Mouse (Mus musculus) cerebellum, postnatal 25 days (tissue): ENCODE measurements at regions not wholly inside any gene's neighbourhood (a gene's known extent, or its start where the extent isn't known, plus 50 kb on each side); places are given as distances from the start of the nearest gene placed in this dataset.

Experiments used
- DNase-seq, 2 experiments: peaks; one replicate each; pipeline ENCODE4 v3.0.0; 2021; ENCODE audit warnings: mixed read lengths in 2 of 2

GRCm38 (mm10) chr10:37439863-37440613 is 301.3 kb upstream of the Marcks start:
- DNase-seq = peak in 1 of 2 experiments; percentile 10

GRCm38 (mm10) chr10:37438312-37438711 is 299.6 kb upstream of the Marcks start:
- DNase-seq = no peak

- peak in 1 of 2 experiments; percentile 8 for DNase-seq
Observed at GRCm38 (mm10) chr10:37436849-37437248, 298.1 kb upstream of the Marcks start.

- no peak for DNase-seq
Observed at GRCm38 (mm10) chr10:37434229-37434628, 295.5 kb upstream of the Marcks start.

GRCm38 (mm10) chr10:37423047-37423446 is 284.3 kb upstream of the Marcks start:
- no peak for DNase-seq

GRCm38 (mm10) chr10:37422612-37423011 is 283.9 kb upstream of the Marcks start:
- DNase-seq = no peak

- DNase-seq = no peak
Observed at GRCm38 (mm10) chr10:37416321-37416720, 277.6 kb upstream of the Marcks start.

GRCm38 (mm10) chr10:37412401-37412800 is 273.7 kb upstream of the Marcks start:
- DNase-seq = no peak

- DNase-seq = peak; percentile 34 to 35
Observed at GRCm38 (mm10) chr10:37409749-37410148, 271.0 kb upstream of the Marcks start.

- no peak for DNase-seq
Observed at GRCm38 (mm10) chr10:37407487-37407886, 268.8 kb upstream of the Marcks start.

GRCm38 (mm10) chr10:37404933-37405332 is 266.2 kb upstream of the Marcks start:
- DNase-seq = no peak

- no peak for DNase-seq
Observed at GRCm38 (mm10) chr10:37404407-37404806, 265.7 kb upstream of the Marcks start.

- DNase-seq = peak in 1 of 2 experiments; percentile 37
Observed at GRCm38 (mm10) chr10:37402376-37402775, 263.7 kb upstream of the Marcks start.

- DNase-seq = peak; percentile 55 to 63
Observed at GRCm38 (mm10) chr10:37400991-37401390, 262.3 kb upstream of the Marcks start.

- no peak for DNase-seq
Observed at GRCm38 (mm10) chr10:37400379-37400778, 261.7 kb upstream of the Marcks start.

GRCm38 (mm10) chr10:37397271-37397991 is 258.7 kb upstream of the Marcks start:
- DNase-seq = peak; percentile 79 to 84

GRCm38 (mm10) chr10:37390011-37390410 is 251.3 kb upstream of the Marcks start:
- DNase-seq = no peak

GRCm38 (mm10) chr10:37386216-37386615 is 247.5 kb upstream of the Marcks start:
- DNase-seq = no peak

- DNase-seq = no peak
Observed at GRCm38 (mm10) chr10:37380024-37380423, 241.3 kb upstream of the Marcks start.

- no peak for DNase-seq
Observed at GRCm38 (mm10) chr10:37378002-37378702, 239.4 kb upstream of the Marcks start.

GRCm38 (mm10) chr10:37377258-37378001 is 238.7 kb upstream of the Marcks start:
- DNase-seq = no peak

- no peak for DNase-seq
Observed at GRCm38 (mm10) chr10:37376172-37376571, 237.5 kb upstream of the Marcks start.

GRCm38 (mm10) chr10:37375648-37376047 is 236.9 kb upstream of the Marcks start:
- DNase-seq = no peak
